Mouse (Mus musculus) lung, embryonic 14.5 days (tissue): ENCODE measurements around the gene Trim33. TPM values are rescaled to one million over a fixed set of nuclear protein-coding genes. Genes with fewer than 3 reads are reported as not detected.

ENCODE experiments used
- ATAC-seq: fragments of 200-750 bp; cut with Nextera tagmentation; 2 replicates; pipeline ENCODE4 v1.8.0; 2017; ENCODE audit warnings: mild to moderate bottlenecking, moderate TSS enrichment, moderate library complexity; ENCODE audit not compliant: insufficient read depth
- DNase-seq: peaks from one replicate; pipeline ENCODE4 v3.0.0-alpha.2; 2015
- H3K27ac ChIP-seq: fragments of 300-500 bp; sonication (generic); 2 replicates; pipeline ENCODE4 v1.5.1; 2014; ENCODE audit warnings: low read depth, mild to moderate bottlenecking, moderate library complexity
- H3K27me3 ChIP-seq: fragments of 300-500 bp; sonication (generic); 2 replicates; pipeline ENCODE4 v1.6.1; 2014; ENCODE audit warnings: low read length, control low read depth; ENCODE audit not compliant: insufficient read depth
- H3K36me3 ChIP-seq: fragments of 300-500 bp; sonication (generic); 2 replicates; pipeline ENCODE4 v1.6.1; 2014; ENCODE audit warnings: control low read depth; ENCODE audit not compliant: insufficient read depth
- H3K4me1 ChIP-seq: fragments of 300-500 bp; sonication (generic); 2 replicates; pipeline ENCODE4 v1.6.1; 2014; ENCODE audit warnings: antibody characterized with exemption, control low read depth; ENCODE audit not compliant: insufficient read depth
- H3K4me2 ChIP-seq: fragments of 300-500 bp; sonication (generic); 2 replicates; pipeline ENCODE4 v1.6.1; 2014; ENCODE audit warnings: mild to moderate bottlenecking
- H3K4me3 ChIP-seq: fragments of 300-500 bp; sonication (generic); 2 replicates; pipeline ENCODE4 v1.5.1; 2014; ENCODE audit warnings: low read depth, low read length
- H3K9ac ChIP-seq: fragments of 300-500 bp; sonication (generic); 2 replicates; pipeline ENCODE4 v1.6.1; 2014
- H3K9me3 ChIP-seq: fragments of 300-500 bp; sonication (generic); 2 replicates; pipeline ENCODE4 v1.6.1; 2016; ENCODE audit warnings: low read depth, low read length, control low read depth
- CTCF ChIP-seq: IDR thresholded peaks from 2 replicates; pipeline ENCODE4 v1.5.1; 2016; ENCODE audit warnings: antibody characterized with exemption, low read depth
- WGBS: fragments of 180-500 bp; shearing (Covaris S2); extraction: QIAGEN DNeasy Blood & Tissue Kit; methylation state at CpG from one replicate; pipeline ENCODE4 v1.1.7; 2014; 5-methylcytosine and 5-hydroxymethylcytosine counted together
- polyA plus RNA-seq: library from polyadenylated mRNA; unstranded; fragments of >200 nt; fragmentation: Nextera tagmentation; extraction: Ambion mirVana; gene quantifications from 2 replicates; pipeline ENCODE4 v1.2.1, GENCODE M21; 2014

The Trim33 gene
- 28.9 and 30.0 TPM in 2 replicates for polyA plus RNA-seq

GRCm38 (mm10) chr3:103279182-103280149 is at the start of gene Trim33:
TSS of gene Trim33 (plus strand) at chr3:103279293.
- TF ChIP-seq CTCF = no peak
- Histone ChIP-seq H3K4me1 (peaks cover 8% of the 10 kb centered on the region; the same call in 1 of the 2 replicates), H3K9ac (peak within 1 kb of the TSS; percentile 98), H3K27me3 (no peaks in the 10 kb centered on the region), H3K4me3 (peak within 1 kb of the TSS; percentile 98), H3K36me3 (peaks cover 13% of the 10 kb centered on the region), H3K4me2 (peak within 1 kb of the TSS; percentile 93), H3K9me3 (no peaks in the 10 kb centered on the region), H3K27ac (peak within 1 kb of the TSS; percentile 93)
- DNase-seq = peak; percentile 98
- ATAC-seq = peak; percentile 89
- WGBS = under 1% methylated on average over 103 of the region's 136 CpGs

- TF ChIP-seq CTCF = no peak
- Histone ChIP-seq H3K4me2 (no peak overlapping the region), H3K36me3 (no peaks in the 10 kb centered on the region), H3K27ac (no peak overlapping the region), H3K9me3 (0 out of 2 replicates have a peak, but pooled peaks cover 7% of the 10 kb centered on the region), H3K27me3 (no peaks in the 10 kb centered on the region), H3K4me3 (no peak overlapping the region), H3K9ac (no peak overlapping the region), H3K4me1 (no peaks in the 10 kb centered on the region)
- WGBS = 77% methylated on average over 4 of the region's 4 CpGs
- no peak for DNase-seq
- no peak for ATAC-seq
Measured at GRCm38 (mm10) chr3:103232398-103232797, 46.7 kb upstream of the Trim33 start.

- H3K36me3 ChIP-seq = no peaks in the 10 kb centered on the region
- H3K4me3 ChIP-seq = no peak overlapping the region
- H3K4me1 ChIP-seq = no peaks in the 10 kb centered on the region
- no peak overlapping the region for H3K4me2 ChIP-seq
- H3K9ac ChIP-seq = no peak overlapping the region
- no peaks in the 10 kb centered on the region for H3K9me3 ChIP-seq
- no peak overlapping the region for H3K27ac ChIP-seq
- no peaks in the 10 kb centered on the region for H3K27me3 ChIP-seq
- ATAC-seq (no peak), DNase-seq (no peak)
- WGBS = 82% methylated on average over 2 of the region's 2 CpGs
- TF ChIP-seq CTCF = no peak
Measured at GRCm38 (mm10) chr3:103241524-103241923, 37.6 kb upstream of the Trim33 start.

- no peaks in the 10 kb centered on the region for H3K36me3 ChIP-seq
- H3K4me2 ChIP-seq = no peak overlapping the region
- no peak for ATAC-seq
- H3K9me3 ChIP-seq = no peaks in the 10 kb centered on the region
- WGBS = 85% methylated on average over 3 of the region's 3 CpGs
- no peaks in the 10 kb centered on the region for H3K27me3 ChIP-seq
- H3K4me1 ChIP-seq = no peaks in the 10 kb centered on the region
- H3K27ac ChIP-seq = no peak overlapping the region
- H3K9ac ChIP-seq = no peak overlapping the region
- no peak overlapping the region for H3K4me3 ChIP-seq
- DNase-seq = no peak
- TF ChIP-seq CTCF = no peak
Measured at GRCm38 (mm10) chr3:103242156-103242555, 36.9 kb upstream of the Trim33 start.

- no peaks in the 10 kb centered on the region for H3K4me1 ChIP-seq
Measured at GRCm38 (mm10) chr3:103243491-103243890, 35.6 kb upstream of the Trim33 start.

GRCm38 (mm10) chr3:103246627-103247260 is 32.3 kb upstream of the Trim33 start:
- 59% methylated on average over 17 of the region's 17 CpGs for WGBS

More at GRCm38 (mm10) chr3:103243491-103243890, 35.6 kb upstream of the Trim33 start:
- no peak overlapping the region for H3K9ac ChIP-seq
- DNase-seq = no peak
- H3K36me3 ChIP-seq = no peaks in the 10 kb centered on the region
- WGBS = 60% methylated on average over 2 of the region's 2 CpGs
- ATAC-seq = no peak
- no peak overlapping the region for H3K4me2 ChIP-seq
- no peaks in the 10 kb centered on the region for H3K27me3 ChIP-seq
- no peak overlapping the region for H3K27ac ChIP-seq
- no peak for TF ChIP-seq CTCF
- no peak overlapping the region for H3K4me3 ChIP-seq
- H3K9me3 ChIP-seq = no peaks in the 10 kb centered on the region

More at GRCm38 (mm10) chr3:103246627-103247260, 32.3 kb upstream of the Trim33 start:
- DNase-seq = peak; percentile 5
- ATAC-seq = no peak
- Histone ChIP-seq H3K36me3 (no peaks in the 10 kb centered on the region), H3K9ac (no peak overlapping the region), H3K27me3 (no peaks in the 10 kb centered on the region), H3K27ac (no peak overlapping the region), H3K9me3 (no peaks in the 10 kb centered on the region), H3K4me1 (no peaks in the 10 kb centered on the region), H3K4me3 (no peak overlapping the region), H3K4me2 (no peak overlapping the region)
- no peak for TF ChIP-seq CTCF
